Mouse (Mus musculus): ENCODE data around the gene Aldh2.
"Not testable (repeated sequence)": the region's sequence is repeated elsewhere in the genome, so short reads cannot be mapped to it uniquely, and the experiment has no call there.

Aldh2 gene

DNA sequence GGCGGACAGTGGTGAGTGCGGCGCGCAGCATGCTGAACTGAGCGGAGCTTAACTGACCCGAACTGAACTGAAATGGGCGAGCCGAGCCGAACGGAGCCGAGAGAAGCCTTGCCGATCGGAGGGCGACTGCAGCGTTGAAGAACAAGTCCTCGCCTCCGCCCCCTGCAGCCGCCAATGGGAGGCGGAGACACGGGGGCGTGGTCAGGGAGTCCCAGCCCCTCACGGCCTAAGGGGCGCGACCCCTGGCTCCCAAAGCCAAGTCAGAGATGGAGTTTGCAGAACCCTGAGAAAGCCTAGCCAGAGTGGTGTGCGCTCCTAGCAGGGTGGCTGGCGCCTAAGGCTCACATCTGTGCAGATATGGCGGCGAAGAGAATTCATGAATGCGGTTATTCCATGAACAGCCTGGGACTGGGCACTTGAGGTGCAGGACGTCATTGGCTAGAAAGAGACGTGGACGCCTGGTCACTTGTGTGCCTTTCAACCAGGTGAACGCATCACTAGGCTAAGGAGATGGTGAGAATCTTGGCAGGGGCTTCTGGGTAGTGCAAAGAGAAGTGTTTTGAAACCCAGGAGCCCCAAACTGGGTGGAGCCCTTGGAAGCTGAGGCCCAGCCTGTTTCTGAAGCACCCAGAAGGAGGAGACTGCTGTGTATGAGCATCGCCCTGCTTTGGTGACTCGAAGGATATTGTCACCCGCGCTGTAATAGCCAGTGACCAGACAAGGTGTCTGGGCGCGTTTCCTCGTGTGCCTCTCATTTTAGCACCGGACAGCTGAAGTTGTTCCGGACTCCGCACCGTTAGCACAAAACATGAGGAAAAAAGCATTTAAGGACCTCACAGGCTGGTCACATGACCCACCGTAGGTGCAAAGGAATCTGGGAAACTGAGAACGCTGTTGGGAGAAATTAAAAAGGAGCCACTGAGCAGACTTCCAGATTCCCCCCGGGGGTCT is at the start of gene Aldh2:
Gene Aldh2, minus strand, starts transcription at position 374 of the 951 bp plus-strand sequence.
- DNase-seq = peak; percentile 73 to 79

DNA sequence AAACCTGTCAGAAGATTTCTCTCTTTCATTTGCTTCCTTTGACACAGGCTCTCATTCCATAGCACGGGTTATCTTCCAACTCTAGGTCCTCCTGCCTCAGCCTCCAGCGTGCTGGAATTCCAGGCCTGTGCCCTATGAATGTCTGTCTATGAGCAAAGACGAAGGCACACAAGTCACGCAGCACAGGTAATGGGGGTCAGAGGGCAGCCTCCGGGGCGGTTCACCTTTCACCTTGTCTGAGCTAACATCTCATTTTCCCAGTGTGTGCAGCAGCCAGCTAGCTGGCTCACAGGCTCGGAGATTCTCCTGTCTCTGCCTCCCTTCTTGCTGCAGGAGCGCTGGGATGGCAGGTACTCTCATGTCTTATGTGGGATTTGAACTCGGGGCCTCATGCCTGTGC is 46.0 kb upstream of the Aldh2 start:
- no peak for DNase-seq

DNA sequence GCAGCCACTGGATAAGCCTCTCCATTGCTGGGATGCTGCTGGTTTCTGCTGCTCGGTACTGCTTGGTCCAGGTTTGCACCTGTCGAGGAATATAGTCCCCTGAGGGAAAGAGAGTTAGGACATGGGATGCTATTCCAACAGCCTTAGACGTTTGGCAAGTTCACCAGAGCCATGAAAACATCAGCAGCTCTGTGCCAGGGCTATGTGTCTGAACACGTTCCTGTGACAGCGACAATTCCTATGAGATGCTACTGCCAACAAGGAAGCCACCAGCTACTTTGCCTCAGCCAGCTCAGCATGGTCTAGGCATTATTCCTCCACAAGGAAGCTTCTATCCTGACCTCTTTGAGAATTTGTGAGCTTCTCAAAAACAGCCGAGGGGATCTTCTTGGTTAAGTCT is 43.7 kb upstream of the Aldh2 start:
- DNase-seq = no peak

DNA sequence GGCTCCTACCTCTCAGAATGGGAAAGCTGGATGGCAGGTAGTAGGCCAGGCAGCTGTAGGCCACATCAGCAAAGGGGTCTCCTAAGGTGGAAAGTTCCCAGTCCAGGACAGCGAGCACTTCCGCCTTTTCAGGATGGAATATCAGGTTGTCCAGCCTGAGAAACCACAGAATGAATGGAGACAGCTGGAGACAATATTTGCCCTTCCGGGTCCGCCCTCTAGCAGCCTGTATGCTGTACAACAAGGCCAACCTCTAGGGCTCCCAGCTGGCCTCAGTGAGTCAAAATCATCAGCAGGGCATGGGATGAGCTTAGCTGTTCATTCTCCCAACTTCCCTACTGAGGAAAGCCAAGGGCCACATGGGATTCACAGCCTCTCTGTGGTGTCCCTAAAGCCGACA is 41.0 kb upstream of the Aldh2 start:
- DNase-seq = no peak

DNA sequence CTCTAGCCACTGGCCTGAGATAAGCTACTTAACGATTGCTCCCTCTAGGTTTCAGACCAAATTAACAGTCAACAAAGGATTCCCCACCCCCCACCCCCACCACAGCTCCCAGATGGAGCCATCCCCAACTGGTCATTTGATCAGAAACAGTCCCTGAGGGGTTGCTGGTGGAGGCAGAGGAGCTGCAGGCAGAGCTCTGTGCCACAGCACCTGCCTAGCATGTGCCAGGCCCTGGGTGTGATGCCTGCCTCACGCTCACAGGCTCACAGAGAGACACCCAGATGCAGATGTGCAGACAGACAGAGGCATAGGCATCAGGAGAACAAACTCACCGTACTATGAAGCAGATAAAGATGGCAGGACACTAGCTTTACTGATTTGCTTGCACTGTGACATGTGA is 39.2 kb upstream of the Aldh2 start:
- no peak for DNase-seq

DNA sequence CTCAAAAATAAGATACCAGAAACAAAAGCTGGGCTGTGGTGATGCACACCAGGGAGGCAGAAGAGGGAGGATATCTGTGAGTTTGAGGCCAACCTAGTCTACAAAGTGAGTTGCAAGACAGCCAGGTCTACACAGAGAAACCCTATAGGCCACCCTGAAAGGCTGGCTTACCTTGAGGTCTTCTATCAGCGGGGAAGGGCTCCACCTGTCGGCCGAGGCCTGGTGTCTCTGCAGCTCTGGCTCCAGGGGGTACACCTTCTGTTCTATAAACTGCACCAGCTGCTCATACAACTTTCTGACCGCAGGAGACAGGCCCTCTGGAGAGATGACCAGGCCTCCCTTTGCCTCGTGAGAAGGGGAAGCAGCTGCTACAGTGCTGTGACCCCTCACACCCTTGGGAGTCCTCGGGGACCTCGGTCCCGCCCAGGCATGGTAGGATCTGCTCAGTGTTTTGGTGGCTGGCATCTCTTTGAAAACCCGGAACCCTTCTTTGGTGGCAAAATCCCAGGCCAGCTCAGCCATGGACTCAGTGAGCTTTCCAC is 37.6 kb upstream of the Aldh2 start:
- not testable (repeated sequence) for DNase-seq

DNA sequence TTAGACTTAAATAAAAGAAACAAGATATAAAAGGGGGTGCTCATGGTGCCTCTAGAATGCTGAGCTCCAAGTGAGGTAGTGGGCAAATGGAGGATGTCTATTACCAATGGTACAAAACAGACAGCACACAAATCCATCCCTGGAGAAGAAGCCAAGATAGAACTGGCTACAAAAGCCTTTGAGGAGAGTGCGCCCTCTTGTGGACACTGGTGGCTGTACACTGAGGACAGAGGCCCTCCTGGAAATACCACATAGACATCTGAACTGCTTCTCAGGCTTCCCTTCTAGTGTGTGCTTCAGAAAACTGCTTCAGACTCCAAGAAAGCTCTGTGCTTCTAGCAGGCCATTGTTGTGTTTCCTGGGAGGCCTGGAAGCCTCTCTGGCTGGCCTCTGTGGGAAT is 34.2 kb upstream of the Aldh2 start:
- peak; percentile 38 to 43 for DNase-seq

DNA sequence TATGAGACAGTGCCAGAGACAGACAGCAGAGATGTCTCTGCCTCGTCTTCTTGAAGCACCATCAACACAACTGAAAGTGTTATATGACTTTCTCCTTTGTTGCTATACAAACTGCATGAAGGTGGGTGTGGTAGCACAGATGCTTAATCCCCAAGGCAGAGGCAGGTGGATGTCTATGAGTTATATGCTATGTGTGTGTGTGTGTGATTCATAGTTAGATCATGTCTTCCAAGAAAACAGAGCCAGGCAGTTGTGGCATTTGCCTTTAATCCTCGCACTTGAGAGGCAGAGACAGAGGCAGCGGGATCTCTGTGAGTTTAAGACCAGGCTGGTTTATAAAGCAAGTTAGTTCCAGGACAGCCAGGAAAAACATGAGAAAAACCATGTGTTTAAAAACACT is 29.6 kb upstream of the Aldh2 start:
- no peak for DNase-seq

DNA sequence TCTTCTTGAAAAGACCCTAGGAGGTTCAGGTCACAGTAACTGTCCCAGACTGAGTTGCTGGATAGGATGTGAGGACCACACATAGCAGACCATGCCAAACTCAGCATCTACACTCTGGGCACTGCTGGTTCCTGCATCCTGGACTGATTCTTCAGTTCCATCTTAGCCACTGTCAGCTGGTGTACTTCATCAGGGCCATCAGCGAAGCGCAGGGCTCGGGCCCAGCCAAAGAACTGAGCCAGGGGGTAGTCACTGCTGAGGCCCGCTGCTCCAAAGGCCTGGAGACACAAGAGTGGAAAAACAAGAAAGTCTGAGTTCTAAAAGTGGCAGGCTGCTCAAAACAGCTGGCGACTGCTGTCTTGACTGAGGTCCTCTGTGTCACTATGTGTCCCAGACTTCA is 27.5 kb upstream of the Aldh2 start:
- no peak for DNase-seq

DNA sequence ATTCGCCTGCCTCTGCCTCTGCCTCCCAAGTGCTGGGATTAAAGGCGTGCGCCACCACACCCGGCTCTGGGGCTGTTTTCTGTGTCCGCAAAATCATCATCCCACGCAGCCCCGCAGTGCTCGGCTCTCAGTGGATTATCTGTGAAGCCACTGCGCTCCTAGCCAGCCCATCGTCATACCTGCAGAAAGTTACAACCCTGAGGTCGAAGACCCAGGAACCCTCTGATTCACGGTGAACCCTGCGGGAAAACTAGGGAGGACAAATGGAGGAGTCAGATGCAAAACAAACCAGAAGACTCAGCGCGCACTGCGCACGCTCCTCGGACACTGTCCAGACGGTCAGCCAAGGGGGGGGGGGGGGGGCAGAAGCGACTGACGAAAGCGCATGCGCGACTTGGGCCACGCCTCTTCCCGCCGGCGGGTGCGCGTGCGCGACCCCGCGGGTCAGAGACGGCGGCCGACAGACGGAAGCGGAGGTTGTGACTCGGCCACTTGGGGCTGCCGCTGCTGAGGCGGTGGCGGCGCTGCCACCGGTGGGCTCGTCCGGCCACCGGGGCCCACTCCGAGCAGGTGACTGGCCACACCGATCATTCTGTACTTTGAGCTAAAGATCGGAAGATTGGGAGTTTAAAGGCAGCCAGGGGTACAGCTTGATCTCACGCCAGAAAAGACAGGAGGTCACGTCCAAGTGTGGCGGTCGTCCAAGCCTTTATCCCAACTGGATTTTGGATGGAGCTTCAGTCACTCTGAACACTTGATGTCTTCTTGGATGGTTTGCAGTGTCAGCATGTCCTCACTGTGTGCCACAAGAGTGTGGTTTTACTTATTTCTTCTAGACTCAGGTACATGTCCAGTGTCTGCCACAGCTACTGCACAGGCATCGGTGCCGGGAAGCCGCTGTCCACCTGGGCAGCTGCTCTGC is 25.2 kb upstream of the Aldh2 start, which contains the start of gene Acad12:
Gene Acad12, minus strand, starts transcription at position 347 of the 922 bp plus-strand sequence.
- peak; percentile 55 to 56 for DNase-seq

DNA sequence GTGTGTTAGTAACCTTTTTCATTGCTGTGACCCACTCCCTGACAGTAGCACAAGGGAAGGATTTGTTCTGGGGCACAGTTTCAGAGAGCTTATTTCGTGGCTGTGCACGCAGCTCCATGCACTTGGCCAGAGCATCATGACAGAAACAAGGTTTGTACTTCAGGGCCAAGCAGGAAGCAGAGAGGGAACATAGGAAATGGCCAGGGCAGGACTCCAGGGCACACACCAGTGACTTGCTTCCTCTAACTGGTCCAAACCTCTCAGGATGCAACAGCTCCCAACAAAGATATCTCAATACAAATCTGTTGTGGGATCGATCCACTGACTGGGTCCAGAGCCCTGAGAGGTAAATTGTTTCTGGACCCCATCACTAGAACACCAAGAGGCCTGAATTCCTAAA is 21.3 kb upstream of the Aldh2 start:
- not testable (repeated sequence) for DNase-seq

DNA sequence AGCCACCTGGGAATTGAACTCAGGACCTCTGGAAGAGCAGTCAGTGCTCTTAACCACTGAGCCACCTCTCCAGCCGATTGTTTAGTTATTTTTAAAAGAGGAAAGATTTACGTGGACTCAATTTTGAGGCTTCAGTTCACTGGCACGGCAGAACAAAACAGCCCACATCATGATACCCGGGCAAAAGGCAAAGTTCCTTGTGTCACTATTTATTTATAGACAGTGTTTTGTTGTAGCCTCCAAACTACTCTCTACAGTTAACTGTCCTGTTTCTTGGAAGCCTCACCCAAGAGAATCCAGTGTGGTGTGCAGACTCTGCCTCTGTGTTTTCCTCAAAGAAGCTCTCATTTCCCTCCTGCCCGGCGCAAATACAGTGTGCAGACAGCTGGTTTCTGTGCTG is 18.4 kb upstream of the Aldh2 start:
- no peak for DNase-seq

DNA sequence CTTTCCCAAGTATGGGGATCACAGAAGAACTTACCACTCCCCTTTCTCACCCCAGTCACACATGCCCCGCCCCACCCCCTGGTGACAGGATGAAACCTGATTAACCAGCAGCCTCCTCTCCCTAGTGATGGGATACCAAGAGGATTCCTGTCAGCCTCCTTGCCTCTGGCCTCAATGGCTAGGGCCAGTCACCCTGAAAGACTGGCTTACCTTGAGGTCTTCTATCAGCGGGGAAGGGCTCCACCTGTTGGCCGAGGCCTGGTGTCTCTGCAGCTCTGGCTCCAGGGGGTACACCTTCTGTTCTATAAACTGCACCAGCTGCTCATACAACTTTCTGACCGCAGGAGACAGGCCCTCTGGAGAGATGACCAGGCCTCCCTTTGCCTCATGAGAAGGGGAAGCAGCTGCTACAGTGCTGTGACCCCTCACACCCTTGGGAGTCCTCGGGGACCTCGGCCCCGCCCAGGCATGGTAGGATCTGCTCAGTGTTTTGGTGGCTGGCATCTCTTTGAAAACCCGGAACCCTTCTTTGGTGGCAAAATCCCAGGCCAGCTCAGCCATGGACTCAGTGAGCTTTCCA is 16.0 kb upstream of the Aldh2 start:
- DNase-seq = not testable (repeated sequence)

DNA sequence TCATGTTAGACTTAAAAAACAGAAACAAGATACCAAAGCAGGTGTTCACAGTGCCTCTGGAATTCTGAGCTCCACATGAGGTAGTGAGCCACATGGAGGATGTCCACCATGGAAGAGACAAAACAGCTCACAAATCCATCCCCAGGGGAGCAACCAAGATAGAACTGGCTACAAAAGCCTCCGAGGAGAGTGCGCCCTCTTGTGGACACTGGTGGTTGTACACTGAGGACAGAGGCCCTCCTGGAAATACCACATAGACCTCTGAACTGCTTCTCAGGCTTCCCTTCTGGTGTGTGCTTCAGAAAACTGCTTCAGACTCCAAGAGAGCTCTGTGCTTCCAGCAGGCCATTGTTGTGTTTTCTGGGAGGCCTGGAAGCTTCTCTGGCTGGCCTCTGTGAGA is 12.5 kb upstream of the Aldh2 start:
- DNase-seq = peak; percentile 26 to 57

DNA sequence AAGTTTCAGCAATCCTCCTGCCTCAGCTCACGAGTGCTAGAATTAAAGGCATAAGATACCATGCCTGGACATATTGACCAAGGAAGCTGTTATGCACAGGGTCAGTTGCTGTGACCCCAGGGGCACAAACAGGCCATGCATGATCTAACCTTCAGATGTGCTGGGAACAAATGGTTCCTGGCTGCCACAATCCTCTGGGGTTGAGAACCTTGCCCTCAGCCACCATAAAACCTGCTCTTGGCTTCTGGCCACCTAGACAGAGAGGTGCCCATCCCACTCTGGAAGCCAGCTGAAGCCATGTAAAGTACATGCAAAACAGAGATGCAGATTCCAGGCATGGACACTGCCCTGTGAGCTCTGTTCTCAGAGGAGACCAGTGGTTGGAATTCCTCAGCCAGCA is 10.2 kb upstream of the Aldh2 start:
- DNase-seq = not testable (repeated sequence)

DNA sequence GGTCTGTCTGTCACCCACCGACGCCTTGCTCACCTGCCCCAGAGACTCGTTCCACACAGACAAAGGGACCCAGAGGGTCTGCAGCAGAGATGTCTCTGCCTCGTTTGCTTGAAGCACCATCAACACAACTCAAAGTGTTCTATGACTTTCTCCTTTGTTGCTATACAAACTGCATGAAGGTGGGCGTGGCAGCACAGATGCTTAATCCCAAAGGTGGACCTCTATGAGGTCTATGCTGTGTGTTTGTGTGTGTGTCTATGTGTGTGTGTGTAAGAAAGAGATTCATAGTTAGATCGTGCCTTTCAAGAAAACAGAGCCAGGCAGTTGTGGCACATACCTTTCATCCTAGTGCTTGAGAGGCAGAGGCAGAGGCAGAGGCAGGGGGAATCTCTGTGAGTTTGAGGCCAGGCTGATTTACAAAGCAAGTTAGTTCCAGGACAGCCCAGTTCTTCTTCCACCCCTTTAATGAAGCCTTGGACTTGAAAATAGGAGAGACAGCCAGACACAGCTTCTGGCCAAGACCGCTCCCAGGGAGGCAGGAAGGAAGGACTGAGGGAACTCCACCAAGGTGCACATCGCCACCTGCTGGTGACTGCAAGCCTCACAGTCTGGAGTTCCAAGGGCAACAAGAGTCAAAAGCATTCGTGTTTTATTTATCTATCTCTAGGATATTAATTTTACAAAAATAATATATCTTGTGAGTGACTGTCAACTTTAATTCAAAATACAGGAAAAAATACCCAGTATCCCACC is 8.1 kb upstream of the Aldh2 start:
- DNase-seq = peak; percentile 72

DNA sequence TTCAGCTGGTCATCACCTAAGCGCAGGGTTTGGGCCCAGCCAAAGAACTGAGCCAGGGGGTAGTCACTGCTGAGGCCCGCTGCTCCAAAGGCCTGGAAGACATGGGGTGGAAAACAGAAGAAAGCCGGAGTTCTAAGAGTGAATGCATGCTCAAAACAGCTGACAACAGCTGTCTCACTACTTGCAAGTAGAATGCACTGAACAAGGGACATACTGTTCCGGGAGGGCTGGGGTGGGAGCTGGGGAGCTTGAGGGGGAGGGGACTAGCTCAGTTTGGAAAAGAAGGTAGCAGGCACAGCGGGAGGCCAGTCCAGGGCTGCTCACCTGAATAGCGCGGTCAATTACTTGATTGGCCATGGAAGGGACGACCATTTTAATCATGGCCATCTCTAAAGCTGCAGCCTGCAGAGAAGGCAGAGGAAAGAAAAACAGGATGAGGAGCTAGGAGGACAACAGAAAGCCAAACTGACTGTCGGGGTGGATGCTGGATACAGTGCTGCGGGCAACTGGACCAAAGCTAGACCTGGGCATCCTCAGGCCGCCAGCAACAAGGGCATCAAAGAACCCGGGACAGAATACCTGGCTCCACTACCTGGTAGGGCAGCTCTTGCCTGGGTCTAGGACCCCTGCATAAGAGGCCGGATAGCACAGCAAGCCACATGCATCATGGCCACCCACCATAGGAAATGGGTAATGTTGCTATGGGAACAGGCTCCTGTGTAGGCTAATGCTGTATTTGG is 5.4 kb upstream of the Aldh2 start:
- no peak for DNase-seq

DNA sequence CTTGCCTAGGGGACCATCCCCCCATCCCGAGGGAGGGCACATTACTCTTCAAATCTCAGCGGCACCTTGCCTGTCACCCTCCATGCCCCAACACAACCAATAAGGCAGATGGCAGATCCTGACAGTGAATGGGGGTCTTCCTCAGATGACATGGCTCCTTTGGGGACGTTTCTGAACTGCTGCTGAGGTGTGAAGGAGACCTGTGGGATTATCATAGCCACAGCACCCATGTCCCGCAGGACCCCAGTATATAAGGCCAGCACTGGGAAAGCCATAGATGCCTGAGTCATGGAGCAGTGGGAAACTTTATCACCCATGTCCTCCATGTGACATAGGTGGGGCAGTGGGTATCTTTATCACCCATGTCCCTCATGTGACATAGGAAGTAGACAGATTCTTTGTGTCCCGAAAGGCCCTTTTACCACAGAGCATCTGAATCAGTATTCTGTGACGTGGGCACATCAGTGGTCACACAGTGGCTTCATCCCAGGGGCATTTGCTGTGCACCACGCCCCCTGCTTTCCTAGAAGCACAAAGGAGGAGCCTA is 4.4 kb upstream of the Aldh2 start:
- no peak for DNase-seq

DNA sequence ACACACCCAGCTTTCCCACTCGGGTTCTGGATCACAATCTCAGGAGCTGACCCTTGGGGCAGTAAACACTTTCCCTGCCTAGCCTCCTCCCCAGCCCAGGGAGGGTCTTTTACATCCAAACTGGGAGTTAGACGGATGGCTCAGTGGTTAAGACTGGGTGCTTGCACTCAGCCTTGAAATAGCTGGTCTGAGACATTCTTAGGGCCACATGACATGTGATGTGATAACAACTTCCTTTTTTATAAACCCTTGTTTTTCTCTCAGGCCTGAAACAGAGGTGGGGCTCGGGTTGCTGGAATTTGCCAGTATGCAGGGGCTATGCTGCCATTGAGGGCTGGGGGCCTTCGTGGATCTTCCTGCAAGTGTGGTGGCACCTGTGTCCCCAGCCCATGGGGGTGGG is 3.7 kb upstream of the Aldh2 start:
- no peak for DNase-seq

DNA sequence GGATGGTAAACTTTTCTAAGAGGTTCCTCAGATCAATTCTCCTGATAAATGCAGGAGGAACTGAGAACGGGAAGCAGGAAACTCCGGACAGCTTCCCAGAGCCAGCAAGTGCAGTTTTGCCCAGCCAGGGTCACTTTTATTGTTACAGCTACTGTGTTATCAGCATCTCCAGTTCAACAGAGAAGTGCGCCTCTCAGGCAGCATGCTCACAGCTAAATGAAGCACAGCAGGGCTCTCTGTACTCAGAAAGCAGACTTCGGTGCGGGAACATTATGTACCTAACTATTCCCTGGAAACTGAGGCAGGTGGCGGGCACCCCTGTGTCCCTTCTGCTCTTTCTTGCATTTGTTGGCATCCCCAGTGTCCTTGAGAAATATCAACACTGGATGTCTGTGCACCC is 2.6 kb upstream of the Aldh2 start:
- DNase-seq = no peak

DNA sequence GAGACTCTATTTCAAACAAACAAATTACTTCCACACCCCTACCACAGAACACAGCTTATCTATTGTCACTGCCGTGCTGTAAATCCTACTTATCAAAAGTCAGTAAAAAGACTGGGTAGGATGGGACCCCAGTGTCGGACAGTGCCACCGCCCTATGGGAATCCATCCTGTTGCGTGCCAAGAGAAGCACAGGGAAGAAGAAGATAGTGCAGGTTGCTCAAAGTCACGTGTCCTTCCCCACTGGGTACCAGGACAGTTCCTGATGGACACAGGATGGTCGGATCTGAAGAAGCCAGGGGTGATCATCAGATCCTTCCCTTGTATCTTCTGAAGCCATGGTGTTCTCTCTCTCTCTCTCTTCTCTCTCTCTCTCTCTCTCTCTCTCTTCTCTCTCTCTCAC is 2.1 kb upstream of the Aldh2 start:
- no peak for DNase-seq
